Mouse (Mus musculus): ENCODE data around the gene Uba7. TPM values are rescaled to one million over a fixed set of nuclear protein-coding genes. Genes with fewer than 3 reads are reported as not detected.

The Uba7 gene
- polyA plus RNA-seq, 1 experiment from 2014 or later, result 43.8 TPM

- no peak for ATAC-seq
- peaks cover 52% of the 10 kb centered on the region for H3K36me3 ChIP-seq (ENCODE audit: control insufficient read depth, insufficient read depth)
- WGBS, result 94% methylated on average over 5 of the region's 5 CpGs
Measured at GRCm38 (mm10) chr9:108032126-108032525, 56.8 kb downstream of the Uba7 start.

More at GRCm38 (mm10) chr9:108032126-108032525, 56.8 kb downstream of the Uba7 start:
- Histone ChIP-seq H3K9ac (ENCODE audit: low read depth, low read length) (no peak overlapping the region), H3K9me3 (ENCODE audit: control insufficient read depth) (no peaks in the 10 kb centered on the region), H3K4me1 (replicated peaks; ENCODE audit: control insufficient read depth, insufficient read depth, low read length) (no peaks in the 10 kb centered on the region), H3K4me3 (ENCODE audit: low read depth, low read length) (no peak overlapping the region), H3K4me2 (replicated peaks; ENCODE audit: low read depth) (no peak overlapping the region), H3K27ac (ENCODE audit: low read depth, low read length) (no peak overlapping the region), H3K27me3 (replicated peaks; ENCODE audit: control insufficient read depth, insufficient read depth, low read length) (no peaks in the 10 kb centered on the region)
- TF ChIP-seq CTCF (IDR thresholded peaks at IDR 0.05; ENCODE audit: low read depth), result no peak

Other genes starting within 250 kb of the Uba7 start
- gene Rbm5, start 204.5 kb upstream of the Uba7 start, polyA plus RNA-seq (2015; fragmentation: Nextera tagmentation; extraction: Ambion mirVana), result 48.9 and 51.4 TPM in 2 replicates
- gene Rbm6, start 102.3 kb upstream of the Uba7 start, polyA plus RNA-seq (2015; fragmentation: Nextera tagmentation; extraction: Ambion mirVana), result 21.1 and 26.2 TPM in 2 replicates
- gene Mon1a, start 87.4 kb upstream of the Uba7 start, polyA plus RNA-seq (2015; fragmentation: Nextera tagmentation; extraction: Ambion mirVana), result 31.6 and 34.7 TPM in 2 replicates
- gene Mst1r, start 68.6 kb upstream of the Uba7 start, polyA plus RNA-seq (2015; fragmentation: Nextera tagmentation; extraction: Ambion mirVana), result 7.1 and 8.8 TPM in 2 replicates
- not detected in 2 replicates for gene Actl11, start 47.0 kb upstream of the Uba7 start, polyA plus RNA-seq (2015; fragmentation: Nextera tagmentation; extraction: Ambion mirVana)
- gene Camkv, start 39.8 kb upstream of the Uba7 start, polyA plus RNA-seq (2015; fragmentation: Nextera tagmentation; extraction: Ambion mirVana), result 0.37 and 0.42 TPM in 2 replicates
- gene Traip, start 25.4 kb upstream of the Uba7 start, polyA plus RNA-seq (2015; fragmentation: Nextera tagmentation; extraction: Ambion mirVana), result 3.2 and 3.7 TPM in 2 replicates
- gene Gm20661, start 7.6 kb downstream of the Uba7 start, polyA plus RNA-seq (2015; fragmentation: Nextera tagmentation; extraction: Ambion mirVana), result 0.39 and 0.88 TPM in 2 replicates
- gene Inka1, start 10.4 kb downstream of the Uba7 start, polyA plus RNA-seq (2015; fragmentation: Nextera tagmentation; extraction: Ambion mirVana), result 17.3 and 19.4 TPM in 2 replicates
- gene Cdhr4, start 17.0 kb downstream of the Uba7 start, polyA plus RNA-seq (2015; fragmentation: Nextera tagmentation; extraction: Ambion mirVana), result 1.6 and 2.0 TPM in 2 replicates
- gene Gm20662, start 20.8 kb downstream of the Uba7 start, polyA plus RNA-seq (2015; fragmentation: Nextera tagmentation; extraction: Ambion mirVana), result 0.43 TPM in 1 of 2 replicates, not detected in the other
- gene Ip6k1, start 27.0 kb downstream of the Uba7 start, polyA plus RNA-seq (2015; fragmentation: Nextera tagmentation; extraction: Ambion mirVana), result 27.9 and 30.5 TPM in 2 replicates
- 146 and 154 TPM in 2 replicates for gene Gmppb, start 73.7 kb downstream of the Uba7 start, polyA plus RNA-seq (2015; fragmentation: Nextera tagmentation; extraction: Ambion mirVana)
- gene Amigo3, start 77.7 kb downstream of the Uba7 start, polyA plus RNA-seq (2015; fragmentation: Nextera tagmentation; extraction: Ambion mirVana), result 4.4 and 4.8 TPM in 2 replicates
- gene Mst1, start 104.9 kb downstream of the Uba7 start, polyA plus RNA-seq (2015; fragmentation: Nextera tagmentation; extraction: Ambion mirVana), result 0.78 and 0.84 TPM in 2 replicates
- gene Rnf123, start 107.8 kb downstream of the Uba7 start, polyA plus RNA-seq (2015; fragmentation: Nextera tagmentation; extraction: Ambion mirVana), result 17.2 and 18.2 TPM in 2 replicates
- 82.6 and 98.4 TPM in 2 replicates for gene Apeh, start 119.1 kb downstream of the Uba7 start, polyA plus RNA-seq (2015; fragmentation: Nextera tagmentation; extraction: Ambion mirVana)
- 1.6 and 1.9 TPM in 2 replicates for gene Bsn, start 214.9 kb downstream of the Uba7 start, polyA plus RNA-seq (2015; fragmentation: Nextera tagmentation; extraction: Ambion mirVana)

All from intestine, postnatal 0 days (tissue).